Mouse (Mus musculus) C2C12 (cell line): ENCODE measurements around the gene Crocc.

Experiments
- CEBPB ChIP-seq: IDR thresholded peaks from one replicate; pipeline ENCODE4 v1.6.1; 2011; ENCODE audit warnings: low read depth, mild to moderate bottlenecking, control low read depth, moderate library complexity
- CTCF ChIP-seq: IDR thresholded peaks from one replicate; pipeline ENCODE4 v1.5.1; 2011; ENCODE audit not compliant: control insufficient read depth, insufficient read depth, insufficient read length
- MAX ChIP-seq: IDR thresholded peaks from one replicate; pipeline ENCODE4 v1.6.1; 2011; ENCODE audit warnings: mild to moderate bottlenecking, control low read depth

- no peak for TF ChIP-seq CEBPB
- no peak for TF ChIP-seq CTCF
- TF ChIP-seq MAX, result no peak
Observed at GRCm38 (mm10) chr4:141015356-141015755, 45.0 kb downstream of the Crocc start.
